Mouse (Mus musculus): ENCODE measurements around the gene Man1c1.
A peak's percentile ranks its signal among the peaks of the same experiment; 100 is the strongest.

Man1c1 gene

DNA sequence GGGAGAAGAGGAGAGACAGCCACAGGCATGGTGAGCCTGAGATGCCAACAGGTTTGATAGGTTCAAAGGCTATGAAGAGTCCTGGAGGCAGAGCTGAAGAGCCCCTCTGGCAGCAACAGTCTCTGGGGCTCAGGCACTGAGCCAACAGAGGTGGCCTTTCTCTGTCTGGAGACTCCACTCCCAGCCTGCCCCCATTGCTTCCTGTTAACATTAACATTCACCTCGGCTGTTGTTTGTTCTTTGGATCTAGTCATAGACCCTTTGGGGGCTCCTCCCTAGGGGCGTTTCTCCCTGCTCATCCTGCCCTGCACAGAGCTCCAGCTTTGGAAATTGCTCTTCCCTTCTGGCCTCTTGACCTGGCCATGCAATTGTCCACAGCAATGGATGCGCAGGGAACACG, 20.9 kb upstream of the Man1c1 start:
- no peak for DNase-seq (ENCODE audit: low spot score)

DNA sequence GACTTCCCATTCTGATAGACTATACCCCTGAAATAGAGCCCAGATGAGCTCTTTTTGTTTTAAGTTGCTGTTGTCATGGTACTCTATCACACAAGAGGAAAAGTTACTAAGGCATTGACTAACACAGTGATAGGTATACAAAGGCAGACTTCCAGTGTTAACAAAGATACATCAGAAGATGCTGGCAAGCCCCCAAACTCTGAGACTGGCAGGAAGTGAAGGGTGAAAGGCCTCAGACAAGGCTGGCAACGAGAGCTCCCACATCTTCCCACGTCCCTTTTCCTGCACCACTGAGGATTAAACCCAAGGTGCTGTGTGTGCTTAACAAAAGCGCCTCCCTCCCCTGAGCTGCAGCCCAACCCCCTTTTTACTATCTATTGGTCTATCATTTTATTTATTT, 19.2 kb upstream of the Man1c1 start:
- DNase-seq (ENCODE audit: low spot score), result no peak

DNA sequence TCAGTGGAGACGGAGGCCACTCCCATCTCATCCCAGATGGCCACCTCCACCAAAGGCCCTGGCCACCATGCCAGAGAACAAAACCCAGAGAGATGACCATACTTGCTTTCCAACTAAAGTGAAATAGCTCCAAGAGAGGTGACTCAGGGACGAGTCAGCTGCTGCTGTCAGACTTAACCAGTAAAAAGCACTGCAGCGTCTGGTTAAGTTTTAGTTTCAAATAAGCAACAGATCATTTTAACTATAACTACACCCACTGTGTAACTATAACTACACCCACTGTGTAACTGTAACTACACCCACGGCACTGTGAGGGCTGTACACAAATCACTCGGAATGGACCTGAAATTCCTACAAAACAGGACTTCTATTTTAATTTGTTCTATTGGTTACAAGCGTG, 17.0 kb upstream of the Man1c1 start:
- DNase-seq (ENCODE audit: low spot score), result no peak

DNA sequence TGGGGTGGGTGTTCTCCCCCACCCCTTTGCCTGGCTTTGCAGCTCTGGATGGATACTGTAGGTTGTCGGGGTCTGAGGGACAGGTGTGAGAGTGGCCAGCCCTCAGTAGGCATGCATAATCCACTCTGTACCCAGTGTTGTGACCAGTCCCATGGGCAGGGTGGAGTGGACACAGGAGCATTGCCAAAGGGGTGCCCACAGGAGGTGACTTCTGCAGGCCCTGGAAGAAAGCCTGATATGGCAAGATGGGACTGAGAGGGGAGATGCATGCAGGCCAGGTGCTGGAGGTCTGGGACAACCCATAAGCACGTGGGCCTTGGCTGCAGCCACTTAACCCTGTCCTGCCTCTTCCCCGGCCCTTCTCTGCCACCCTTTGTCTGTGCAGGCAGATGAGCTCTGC, 16.3 kb upstream of the Man1c1 start:
- no peak for DNase-seq (ENCODE audit: low spot score)

DNA sequence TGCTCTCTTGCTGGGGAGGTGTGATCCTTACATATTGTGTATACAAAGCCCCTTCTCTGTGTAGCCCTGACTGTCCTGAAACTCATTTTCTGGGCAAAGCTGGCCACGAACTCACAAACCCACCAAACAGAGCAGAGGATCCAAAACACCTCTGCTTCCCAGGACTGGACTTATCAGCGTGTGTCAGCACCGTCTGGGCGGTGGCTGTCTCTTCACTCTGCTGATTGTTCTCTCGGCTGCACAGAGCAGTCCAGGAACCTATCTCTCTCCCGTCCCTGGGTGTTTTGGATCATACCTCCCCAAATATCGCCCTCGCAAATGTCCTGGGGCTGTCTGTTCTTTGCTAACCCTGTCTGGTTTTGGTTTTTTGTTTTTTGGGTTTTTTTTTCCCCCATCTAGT, 15.4 kb upstream of the Man1c1 start:
- DNase-seq (ENCODE audit: low spot score), result no peak

DNA sequence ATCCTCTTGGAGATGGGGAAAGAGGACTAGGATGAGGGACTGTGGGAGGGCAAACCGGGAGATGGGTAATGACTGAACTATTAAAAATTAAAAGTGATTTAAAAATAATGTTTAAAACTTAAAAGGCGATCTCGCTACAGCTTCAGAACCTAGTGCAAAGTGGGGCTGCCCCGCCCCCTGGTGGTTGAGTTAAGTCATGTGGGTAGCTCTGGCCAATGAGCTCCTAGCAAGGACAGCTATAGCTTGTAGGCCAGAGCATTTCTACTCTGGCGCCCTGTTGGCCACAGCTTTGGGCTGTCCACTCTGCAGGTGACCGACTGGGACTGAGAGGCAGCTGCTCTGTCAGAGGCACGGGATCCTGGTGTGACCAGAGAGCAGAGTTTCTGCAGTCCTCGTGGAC, 9.8 kb upstream of the Man1c1 start:
- peak; percentile 56 for DNase-seq (ENCODE audit: low spot score)

DNA sequence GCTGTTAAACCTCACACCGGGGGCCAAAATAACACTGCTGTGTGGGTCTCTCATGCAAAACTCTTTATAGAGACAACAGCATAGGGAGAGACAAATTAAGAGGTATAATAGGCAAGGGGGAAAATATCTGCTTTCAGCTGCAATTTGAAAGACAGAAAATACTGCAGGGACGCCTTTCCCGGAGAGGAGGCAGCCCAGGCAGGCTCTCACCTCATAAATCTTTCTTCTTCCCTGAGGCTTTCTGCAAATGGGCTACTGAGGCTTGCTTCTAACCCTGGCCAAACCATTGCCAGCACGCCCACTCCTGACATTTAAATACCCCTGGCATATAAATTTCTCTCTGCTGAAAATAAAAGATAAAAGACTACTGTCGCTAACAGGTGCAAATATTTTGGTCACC, 1.2 kb upstream of the Man1c1 start:
- no peak for DNase-seq (ENCODE audit: low spot score)

DNA sequence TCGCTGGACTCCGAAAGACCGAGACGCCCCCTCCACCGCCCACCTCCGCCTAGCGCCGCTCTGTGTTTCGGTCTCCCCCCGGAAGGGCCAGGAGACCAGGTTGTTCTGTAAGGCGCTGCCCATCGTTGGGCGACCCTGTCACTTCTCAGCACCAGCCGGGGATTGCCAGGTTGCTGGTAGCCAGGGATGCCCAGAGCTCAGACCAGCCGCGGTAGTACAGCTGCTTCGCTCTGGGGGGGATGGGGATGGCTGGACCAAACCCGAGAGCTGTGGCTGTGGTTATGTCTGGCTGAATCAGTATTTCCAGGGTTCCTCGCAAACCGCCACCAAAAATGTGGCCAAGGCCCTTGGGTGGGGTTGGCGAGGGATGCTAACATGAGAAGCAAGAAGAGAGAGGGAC, 500 bp upstream of the Man1c1 start:
- DNase-seq (ENCODE audit: low spot score), result no peak

DNA sequence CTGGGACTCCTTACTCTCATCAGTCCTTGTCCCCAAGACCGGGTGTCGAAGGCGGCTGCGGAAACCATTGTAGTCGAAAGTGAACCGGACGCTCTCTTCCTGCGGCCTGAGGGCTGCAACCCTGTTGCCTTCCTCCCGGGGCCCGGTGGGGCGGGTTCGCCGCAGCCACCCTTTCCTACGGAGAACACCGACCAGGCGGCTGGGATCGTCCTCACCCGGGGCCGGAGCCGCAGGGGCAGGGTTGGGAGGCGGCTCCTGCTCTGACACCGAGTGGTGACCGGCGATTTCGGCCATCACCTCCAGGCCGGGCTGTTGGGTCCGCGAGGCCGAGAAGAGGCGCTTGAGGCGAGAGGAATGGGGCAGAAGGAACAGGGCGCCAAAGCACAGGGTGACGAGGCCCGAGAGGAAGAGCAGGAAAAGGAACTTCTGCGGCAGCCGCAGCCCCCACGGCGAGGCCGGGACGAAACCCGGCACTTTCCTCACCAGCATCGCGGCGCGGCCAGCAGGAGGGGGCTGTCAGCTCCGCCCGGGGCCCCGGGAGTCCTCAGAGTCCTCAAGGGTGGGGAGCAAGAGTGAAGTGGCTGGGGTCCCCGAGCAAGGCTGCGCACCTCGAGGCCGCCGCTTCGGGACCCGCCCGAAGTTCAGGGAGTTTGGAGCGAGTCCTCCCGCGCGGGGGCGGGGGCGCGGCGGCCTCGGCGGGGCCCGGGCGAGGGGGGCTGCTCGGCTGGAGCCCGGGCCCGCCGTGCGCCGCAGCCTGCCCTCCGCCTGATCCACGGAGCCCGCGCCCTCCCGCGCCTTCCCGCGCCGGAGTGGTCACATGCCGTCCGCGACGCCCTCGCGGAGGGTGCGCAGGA, 882 bp downstream of the Man1c1 start:
- no peak for DNase-seq (ENCODE audit: low spot score)

DNA sequence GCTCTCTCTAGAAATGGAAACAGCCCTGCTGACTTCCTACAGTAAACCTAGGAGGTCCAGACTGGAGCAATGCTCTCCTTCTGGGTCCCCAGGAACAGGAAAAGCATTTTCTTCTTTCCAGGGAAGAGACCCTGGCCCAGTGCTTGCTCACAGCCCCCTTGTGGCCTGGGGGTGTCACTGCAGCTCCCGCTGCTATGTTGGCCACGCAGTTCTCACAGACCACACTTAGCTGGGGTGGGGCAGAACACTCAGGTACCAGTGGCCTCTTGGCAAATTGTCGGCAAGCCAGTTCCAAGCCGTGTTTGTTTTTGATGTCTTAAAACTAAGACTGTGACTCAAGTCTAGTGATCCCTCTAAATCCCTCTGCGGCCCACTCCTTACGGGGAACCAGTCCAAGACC, 2.2 kb downstream of the Man1c1 start:
- DNase-seq (ENCODE audit: low spot score), result no peak

DNA sequence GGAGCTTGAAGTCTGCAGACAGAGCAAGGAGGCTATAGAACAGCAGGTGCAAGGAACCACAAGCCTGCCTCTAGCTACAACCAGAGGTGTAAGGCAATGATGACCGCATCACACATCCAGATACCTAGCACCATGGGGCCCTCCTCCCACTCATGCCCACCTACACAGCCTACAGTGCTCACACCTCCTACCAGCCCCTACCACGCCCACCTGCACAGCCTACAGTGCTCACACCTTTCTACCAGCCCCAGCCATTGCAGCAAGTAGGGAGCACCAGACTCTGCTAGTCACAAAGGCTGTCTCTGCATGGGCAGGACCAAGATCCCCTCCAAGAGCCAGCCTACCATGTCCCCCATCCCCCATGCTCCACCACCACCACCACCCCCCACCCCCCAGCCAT, 3.2 kb downstream of the Man1c1 start:
- DNase-seq (ENCODE audit: low spot score), result no peak

DNA sequence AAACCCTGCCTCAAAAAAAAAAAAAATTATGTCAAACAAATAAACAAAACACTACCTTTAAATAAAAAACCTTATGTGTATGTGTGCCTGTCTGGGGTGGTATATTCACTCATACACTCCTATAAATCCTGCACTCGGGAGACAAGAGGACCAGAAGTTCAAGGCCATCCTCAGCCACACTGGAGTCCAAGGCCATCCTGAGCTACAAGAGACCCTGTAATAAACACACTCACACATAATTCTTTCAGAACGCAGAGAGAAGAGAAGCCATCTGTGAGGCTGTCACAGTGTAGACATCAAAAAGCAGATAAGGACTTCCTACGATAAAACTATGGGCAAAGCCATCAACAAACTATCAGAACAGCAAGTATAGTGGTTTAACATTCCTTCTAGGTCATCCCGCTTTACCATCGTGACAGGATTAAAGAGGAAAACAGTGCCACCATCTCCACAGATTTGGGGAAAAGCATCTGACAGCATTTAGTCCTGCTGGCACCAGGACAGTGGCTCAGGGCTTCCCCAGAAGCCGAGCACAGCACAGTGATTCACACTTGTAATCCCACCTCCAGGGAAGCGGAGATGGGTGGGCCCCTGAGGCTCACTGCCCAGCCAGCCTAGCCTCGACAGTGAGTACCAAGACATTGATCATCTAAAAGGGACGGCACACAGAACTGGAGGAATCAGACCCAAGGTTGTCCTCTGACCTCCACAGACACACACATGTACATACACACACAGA, 10.7 kb downstream of the Man1c1 start:
- DNase-seq (ENCODE audit: low spot score), result no peak

DNA sequence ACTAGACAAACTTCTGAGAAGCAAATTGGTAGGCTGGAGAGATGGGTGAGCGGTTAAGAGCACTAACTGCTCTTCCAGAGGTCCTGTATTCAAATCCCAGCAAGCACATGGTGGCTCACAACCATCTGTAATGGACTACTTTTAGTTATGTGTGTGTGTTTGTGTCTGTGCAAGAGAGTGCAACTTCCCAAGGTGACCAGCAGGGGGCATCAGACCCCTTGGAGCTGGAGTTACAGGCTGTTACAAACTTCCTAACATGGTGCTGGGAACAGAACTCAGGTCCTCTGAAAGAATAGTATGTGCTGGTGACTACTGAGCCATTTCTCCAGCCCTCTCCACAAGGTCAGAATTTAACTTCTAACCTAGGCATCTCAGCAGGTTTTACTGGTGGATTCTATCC, 11.7 kb downstream of the Man1c1 start:
- DNase-seq (ENCODE audit: low spot score), result no peak

DNA sequence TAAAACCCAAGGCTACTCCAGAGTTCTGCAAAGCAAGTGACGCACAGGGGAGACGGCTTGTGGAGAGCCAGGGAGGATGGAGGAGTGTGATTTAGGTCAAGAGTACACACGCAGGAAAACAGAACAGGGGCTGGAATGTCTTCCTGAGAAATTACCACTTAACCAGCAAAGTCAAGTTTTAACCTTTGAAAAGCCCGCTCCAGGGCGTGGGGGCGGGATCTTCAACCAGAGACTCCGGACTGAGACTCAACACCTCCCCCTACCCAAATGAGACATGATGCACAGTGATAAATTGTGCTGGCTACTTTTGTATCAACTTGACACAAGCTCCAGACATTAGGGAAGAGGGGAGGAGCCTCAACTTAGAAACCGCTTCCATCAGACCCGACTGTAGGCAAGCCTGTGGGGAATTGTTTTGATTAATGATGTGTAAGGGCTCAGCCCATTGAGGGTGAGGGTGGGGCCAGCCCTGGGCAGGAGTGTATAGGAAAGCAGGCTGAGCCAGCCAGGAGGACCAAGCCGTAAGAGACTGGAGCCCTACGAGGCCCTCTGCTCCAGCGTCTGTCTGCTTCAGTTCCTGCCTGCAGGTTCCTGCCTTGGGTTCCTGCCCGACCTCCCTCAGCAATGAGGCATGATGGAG, 17.9 kb downstream of the Man1c1 start:
- no peak for DNase-seq (ENCODE audit: low spot score)

DNA sequence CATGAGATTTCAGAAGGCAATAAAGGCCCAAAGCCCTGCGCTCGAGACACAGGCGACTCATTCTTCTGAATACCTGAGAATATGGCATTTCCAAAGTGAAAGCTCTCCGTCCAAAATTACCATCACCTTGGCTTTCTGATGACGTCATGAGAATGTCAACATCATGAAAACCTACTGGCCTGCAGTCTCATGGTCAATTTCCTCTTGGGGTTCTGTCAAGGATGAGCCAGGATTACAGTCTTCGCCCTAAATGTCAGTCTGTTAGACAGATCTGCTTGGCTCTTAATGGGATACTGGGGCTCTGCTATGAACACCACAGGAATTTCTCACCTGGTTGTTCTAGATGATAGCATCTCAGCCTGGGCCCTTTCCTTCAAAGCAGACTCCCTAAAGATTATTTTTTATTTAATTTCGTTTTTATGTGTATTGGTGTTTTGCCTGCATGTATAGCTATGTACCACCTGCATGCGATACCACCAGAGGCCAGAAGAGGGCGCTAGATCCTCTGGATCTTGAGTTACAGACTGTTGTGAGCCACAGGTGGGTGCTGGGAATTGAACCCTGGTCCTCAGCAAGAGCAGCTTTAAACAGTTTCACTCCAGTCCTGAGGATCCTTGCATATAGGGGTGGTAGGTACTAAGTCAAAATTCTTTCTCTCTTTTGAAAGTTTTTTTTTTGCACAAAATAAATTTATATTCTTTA, 19.3 kb downstream of the Man1c1 start:
- DNase-seq (ENCODE audit: low spot score), result no peak

DNA sequence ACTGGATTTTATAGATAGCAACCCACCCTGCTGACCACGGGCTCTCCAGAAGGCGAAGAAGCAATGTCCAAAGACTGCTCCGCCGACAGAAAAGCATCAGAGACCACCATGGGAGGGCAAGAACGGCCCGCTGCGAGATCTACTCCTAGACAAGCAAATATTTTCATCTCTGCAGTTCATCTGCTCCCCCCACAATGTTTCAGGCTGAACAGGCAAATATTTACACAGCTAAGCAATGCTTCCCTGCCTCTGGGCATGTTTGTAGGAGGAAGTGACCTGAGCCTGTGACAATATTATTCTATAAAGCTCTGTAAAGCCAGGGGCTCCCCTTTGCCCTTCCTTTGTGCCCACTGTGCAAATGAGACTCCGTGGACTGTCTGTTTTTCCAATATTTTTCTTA, 20.2 kb downstream of the Man1c1 start:
- no peak for DNase-seq (ENCODE audit: low spot score)

DNA sequence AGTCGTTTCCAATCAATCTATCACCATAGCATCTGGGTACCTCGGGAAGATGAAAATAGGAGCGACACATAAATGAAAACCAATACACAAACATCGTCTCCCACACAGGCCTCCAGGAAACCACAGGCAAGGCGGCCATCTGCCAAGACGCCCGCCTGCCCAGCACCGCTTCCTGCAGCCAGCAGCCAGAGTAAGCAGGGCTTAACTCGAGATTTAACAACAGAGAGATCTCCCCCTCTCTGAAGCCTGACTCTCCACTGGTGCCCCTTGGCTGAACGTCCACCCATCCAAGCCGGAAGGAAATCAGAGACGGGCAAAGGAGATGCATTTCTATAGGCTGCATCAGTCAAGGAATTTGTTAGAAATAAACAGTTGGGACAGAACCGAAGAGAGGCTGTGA, 21.1 kb downstream of the Man1c1 start:
- no peak for DNase-seq (ENCODE audit: low spot score)

DNA sequence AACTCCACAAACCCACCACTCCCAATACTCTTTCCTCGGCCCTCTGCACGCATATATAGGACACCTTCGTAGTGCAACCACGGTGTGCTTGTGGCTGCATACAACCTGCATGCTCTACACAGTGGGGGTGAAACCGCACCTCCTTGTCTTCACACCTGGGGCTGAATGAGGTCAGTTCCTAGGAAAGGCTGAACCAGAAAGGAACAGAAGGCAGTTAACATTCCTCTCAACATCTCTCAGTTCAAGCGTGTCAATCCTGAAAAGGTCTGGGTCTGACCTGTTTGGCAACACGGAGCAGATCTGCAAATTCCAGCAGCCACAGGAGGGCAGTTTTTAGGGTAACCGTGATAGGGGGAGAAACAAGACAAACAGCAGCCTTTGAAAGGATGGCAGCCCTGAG, 21.7 kb downstream of the Man1c1 start:
- DNase-seq (ENCODE audit: low spot score), result no peak

DNA sequence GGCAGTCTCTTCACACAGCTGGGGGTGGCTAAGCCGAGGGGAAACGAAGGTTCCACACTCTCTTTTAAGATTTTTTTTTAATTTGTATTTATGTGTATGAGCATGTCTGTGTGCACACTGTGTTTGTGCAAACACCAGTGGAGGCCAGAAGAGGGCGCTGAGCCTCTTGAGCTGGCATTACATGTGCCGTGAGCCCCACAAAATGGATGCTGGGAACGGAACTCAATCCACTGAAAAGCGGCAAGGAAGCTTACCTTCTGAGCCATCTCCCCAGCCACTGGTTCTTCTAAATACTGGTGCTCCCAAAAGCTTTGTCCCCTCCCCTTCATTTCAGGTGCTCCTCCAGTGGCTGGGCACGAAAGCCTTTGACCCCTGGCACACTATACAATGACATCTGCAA, 22.3 kb downstream of the Man1c1 start:
- DNase-seq (ENCODE audit: low spot score), result no peak

DNA sequence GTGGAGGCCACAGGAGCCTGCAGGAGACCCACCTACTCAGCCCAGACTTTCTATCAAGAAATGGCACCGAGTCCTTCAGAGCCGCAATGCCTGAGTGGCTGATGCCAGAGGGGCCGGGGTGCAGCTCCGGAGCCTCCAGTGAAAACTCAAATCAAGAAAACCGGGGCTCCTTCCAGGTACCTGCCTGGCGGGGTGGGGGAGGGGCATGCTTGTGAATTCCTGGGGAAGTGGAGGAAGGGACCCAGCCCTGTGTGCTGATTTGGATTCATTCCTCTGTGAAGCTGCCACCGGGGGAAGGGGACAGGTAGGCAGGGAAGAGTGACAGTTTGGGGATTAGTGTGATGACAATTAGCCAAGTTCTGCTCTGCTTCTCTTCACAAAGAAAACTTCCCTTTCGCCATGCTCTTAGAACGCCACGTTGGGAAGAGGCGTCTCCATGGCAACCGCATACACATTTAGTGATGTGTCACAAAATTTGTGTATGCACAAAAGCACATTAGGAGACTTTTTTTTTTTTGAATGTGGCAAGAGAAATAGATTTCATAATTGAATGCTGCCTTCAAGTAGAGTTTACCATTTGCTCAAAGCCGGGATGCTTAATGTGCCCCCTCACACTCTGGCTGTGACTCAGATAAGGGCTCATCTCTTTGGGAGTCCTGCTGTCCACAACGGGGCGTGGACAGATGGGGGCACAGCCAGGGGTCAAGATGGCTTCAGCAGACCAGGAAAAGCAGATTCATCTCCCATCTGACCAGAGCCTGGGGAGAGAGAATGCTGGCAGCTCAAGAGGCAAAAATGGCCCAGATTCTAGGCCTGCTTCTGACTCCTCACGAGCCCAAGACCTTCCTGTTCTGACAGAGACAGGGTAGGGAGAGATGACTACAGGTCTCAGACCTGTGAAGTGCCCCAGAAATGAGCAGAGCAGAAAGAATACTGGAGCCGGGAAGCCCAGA, 26.3 kb downstream of the Man1c1 start:
- DNase-seq (ENCODE audit: low spot score), result no peak

DNA sequence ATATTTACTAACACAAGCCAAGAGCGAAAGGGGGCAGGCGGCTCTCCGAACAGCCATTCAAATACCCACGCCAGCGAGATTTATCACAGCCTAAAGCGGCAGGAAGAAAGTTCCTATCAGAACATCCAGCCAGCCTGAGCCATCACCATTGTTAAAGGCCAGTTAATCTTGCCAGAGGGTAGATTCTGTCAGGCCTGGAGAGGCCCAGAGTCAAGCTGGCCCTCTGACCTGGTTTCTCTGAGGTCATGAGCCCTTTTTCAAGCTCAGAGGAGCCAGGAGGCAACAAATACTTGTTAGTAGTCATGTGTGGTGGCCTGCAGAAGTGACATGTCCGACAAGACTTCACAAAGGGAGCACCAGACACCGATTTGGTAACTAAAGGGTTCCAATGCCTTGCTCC, 28.3 kb downstream of the Man1c1 start:
- no peak for DNase-seq (ENCODE audit: low spot score)

All from urinary bladder, postnatal 10 days (tissue).